Mouse (Mus musculus) testis, postnatal 14 days (tissue): ENCODE data around the gene Stx16.

Source experiments
- DNase-seq: peaks from one replicate; pipeline ENCODE4 v3.0.0; 2021; ENCODE audit warnings: low spot score

Stx16 gene

DNA sequence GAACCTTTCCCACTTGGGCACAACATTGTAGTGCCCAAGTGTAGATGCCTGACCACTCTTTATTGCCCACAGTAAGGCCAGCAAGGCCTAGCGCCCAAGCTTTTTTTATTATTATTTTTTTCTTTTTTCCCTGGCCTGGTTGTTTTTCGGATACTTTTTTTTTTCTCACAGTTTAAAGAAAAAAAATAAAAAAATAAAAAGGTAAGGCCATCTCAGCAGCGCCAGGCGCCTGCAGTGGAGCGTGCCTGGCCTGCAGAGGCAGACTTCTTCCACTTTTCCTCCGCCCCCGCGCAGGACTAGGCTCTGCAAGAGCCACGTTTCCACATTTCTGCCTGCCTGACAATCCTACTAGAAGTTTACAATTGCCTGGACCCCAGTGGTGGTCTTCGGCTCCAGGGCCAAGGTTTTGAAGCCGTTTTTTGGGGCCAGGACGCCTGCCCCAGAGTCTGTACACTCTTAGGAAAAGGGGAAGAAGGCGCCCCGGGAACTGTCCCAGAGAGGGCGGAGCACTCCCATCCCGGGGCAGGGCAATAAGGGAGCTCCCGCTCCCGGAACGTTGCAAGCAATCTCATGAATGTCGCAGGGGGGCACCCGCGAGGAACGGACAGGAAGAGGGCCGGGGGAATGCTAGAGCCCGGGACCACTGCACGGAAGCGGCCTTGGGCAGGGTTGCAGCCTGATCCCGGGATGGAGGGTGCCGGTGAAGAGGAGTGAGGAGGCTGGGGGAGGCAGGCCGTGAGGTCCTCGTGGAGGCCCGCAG, at the start of gene Stx16:
Stx16 (plus strand) TSS at position 636 of the 760 bp plus-strand sequence.
- peak; percentile 92 for DNase-seq

DNA sequence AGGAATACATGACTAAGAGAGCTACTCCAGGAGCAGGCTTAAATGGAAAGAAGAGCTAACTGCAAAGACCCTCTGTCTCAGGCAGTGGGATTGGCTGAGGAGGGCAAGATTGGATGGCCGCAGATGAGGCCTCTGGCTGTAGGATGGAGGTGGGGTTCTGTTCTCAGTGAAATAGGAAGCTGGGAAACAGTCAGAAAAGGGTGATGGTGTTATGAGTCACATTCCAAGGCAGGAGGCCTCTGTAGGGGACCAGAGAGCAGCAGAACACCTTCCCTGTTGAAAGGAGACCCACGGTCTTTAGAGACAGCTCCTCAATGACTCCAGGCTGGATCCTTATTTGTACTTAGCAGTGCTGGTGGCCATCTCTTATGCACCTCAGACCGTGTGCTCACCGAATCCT, 49.7 kb upstream of the Stx16 start:
- no peak for DNase-seq

DNA sequence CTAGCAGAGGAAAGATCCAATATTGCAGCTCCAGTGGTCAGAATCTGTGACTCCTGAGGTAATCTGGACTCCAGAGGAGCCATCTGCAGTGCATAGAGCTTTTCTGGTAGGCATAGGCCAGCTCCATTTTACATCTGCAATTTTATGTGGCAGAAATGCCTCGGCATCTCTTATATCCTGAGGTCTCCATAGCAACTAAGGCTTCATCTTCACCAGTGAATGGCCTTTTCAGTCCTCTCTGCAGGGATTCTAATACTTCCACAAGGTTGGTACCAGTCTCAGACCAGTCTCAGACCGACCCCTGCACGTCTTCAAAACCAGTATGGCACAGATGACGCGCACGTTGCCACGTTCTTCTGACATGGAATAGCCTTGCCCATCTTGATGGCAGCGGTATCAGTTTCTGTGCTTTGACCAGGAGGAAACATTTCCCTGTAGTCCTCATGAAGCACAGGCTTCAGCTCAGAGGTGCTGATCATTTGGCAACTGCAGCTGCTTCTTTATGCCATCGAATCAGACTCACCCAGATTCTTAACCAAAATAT, 42.8 kb upstream of the Stx16 start:
- no peak for DNase-seq

DNA sequence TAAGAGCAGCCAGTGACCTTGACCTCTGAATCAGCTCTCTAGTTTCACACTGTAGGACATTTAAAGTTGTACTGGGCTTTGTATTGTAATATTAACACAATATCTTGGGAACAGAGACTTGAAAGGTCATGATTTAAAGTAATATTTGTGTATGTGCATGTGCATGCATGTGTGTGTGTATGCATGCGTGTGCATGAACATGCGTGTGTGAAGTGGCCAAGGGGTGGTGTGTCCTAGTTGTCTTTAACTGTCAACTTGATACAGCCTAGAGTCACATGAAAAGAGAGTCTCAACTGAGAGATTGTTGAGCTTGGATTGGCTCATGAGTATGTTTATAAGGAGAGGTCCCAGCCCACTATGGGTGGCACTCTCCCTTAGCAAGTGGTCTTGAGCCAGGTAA, 28.5 kb upstream of the Stx16 start:
- DNase-seq, result no peak

DNA sequence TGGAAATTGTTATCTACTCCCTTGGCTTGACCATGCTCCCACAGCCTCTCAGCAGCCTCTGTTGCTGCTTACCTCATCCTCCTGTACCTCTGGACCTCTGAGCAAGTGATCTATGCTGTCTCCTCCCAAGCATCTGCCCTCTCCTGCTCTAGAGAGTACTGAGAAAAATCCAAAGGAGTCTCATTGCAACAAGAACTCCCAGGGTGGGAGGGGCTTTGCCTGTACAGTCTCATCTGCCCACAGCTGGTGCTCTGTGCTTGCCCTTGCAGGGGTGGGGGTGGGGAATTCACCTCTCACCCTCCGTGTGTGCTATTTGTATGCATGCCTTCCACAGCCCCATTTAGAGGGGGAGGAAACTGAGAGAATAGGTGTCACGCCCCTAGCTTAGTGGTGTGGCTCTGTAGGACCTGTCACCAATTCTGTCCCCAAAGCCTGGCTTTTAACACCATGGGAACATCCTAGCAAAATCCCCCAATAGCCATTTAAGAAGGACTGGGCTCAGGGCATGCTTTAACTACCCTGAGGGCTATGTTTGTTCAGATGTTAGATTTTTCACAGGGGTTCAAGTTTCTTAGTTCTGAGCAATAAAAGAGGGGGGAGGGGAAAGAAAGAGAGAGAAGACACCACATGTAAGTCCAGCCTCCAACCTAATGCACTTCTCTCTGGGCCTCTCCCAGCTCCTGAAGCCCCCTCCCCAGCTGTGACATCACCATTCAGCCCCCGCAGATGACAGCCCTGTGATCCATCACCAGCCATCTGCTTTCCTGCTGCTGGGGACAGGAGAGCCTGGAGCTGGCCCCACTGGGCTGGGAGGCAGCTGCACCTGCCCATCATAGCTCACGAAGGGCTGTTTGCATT, 26.4 kb upstream of the Stx16 start:
- DNase-seq, result no peak

DNA sequence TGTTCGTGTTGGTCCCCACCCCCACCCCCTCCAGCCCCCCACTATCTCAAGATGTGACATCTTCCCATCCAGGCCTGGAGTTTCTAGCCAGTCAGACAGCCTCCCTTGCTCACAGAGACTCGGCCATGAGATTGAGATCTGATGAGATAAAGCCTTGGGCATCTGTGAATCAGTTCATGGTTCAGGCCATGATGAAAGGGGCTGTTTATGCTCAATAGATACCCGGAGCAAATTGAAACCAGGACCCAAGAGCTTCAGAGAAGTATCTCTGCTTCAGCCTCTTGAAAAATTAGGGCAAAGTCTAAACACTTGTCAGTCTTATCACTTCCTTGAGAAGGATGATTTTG, 25.8 kb upstream of the Stx16 start:
- no peak for DNase-seq

DNA sequence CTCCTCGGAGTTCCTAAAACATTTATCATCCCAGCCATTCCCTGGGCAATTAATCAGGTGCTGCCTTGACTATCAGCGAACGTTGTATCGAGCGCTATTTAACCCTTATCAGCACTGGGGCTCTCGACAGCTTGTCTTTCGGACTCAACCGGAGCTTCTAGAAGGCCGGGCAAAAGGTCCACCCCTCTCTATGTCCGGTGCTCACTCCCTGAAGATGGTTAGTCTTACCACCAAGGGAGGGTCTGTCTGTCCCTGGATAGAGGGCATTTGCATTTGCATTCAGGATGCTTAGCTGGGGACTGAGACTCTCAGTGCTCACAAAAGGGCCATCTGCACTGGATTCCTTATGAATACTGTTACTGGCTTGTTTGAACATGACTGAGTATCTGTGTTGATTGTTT, 25.0 kb upstream of the Stx16 start:
- no peak for DNase-seq

DNA sequence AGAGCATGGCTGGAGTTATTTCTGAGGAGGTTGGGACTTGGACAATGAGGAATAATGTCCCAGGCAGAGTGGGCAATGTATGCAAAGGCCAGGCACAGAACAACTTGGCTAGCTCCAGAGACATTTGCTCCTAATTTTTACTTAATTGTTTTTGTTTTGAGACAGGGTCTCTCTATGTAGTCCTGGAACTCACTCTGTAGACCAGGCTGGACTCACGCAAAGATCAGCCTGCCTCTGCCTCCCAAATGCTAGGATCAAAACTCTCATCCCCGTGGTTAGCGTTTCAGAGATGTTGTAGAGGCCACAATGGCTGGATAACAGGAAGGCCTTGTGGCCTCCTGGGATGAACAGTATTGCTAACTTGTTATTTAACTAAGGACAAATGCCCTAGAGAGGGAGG, 21.6 kb upstream of the Stx16 start:
- DNase-seq, result no peak

DNA sequence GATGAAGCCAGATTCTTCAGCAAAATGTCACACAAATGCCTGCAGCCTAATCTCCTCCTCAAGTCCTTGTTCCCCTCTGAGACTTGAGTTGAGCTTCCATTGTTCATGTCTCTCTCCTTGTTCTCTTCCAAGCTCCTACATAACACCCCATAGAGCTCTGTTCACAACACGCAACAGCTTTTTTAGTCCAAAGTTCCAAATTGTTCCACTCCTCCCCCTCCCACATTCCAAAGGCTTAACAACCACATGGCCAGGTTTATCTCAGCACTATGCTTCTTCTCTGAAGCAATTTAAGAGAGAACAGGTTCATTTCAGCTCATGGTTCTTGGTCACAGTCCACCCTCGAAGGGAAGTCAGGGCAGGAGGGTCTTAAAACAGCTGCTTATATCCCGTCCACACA, 18.4 kb upstream of the Stx16 start:
- DNase-seq, result no peak

DNA sequence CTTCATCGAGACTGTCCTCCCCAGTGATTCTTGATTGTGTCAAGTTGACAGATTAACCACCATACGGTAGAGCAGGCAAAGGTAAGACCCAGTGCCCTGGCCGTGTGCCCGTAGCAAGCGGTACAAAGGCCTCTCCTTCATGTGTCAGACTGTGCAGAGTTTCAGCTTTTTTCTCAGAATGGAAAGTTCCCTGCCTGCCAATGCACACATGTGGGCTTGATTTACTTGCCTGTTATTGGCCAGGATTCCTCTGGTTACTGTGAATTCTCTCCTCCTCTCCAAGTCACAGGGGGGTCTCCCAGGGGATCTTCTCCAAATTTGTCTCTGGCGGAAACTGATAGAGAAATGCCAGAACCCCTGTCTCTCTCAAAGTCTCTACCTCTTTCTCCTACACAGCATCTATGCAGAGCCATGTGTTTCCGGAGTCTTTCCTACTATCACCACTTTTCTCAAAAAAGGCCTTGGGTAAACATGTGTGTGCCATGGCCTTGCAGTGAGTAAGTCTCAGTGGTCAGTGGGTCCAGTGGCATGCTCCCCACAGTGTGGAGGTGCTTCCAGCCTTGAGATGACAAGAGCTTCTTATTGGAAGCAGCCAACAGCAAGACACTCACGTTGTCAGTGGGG, 17.7 kb upstream of the Stx16 start:
- DNase-seq, result no peak

DNA sequence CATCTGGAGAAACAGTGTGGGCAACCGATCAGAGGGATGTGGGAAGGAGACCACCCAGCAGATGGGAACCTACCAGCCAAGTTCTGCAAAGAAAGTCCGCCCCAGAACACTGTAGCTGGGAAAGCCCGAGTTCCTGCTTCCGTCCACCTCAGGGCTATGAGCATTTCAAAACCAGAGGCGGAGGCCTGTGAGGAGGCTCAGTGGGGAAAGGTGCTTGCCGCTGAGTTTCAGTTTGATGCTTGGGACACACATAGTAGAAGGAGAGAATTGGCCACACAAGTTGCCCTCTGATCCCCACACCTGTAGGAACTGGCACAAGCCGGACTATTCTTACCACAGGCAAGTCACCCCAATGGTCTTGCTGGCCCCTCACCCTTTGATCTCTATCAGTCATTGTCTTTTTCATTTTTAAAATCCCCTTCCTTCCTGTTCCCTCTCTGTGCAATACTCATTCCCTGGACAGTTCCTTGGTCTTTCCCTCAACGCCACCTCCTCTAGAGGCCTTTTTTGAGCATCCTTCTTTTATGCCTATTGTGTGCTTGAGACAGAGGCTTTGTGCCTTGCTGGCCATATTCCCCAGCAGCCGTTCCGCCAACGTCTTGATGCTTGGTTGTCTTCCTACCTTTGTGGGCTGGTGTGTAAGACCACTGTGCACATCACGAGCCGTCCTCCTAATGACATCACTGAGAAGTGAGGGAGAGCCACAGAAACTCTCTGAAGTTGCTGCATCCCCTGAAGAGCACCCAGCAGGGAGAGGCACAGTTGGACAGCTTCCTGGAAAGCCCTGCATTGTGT, 16.3 kb upstream of the Stx16 start:
- DNase-seq, result no peak

DNA sequence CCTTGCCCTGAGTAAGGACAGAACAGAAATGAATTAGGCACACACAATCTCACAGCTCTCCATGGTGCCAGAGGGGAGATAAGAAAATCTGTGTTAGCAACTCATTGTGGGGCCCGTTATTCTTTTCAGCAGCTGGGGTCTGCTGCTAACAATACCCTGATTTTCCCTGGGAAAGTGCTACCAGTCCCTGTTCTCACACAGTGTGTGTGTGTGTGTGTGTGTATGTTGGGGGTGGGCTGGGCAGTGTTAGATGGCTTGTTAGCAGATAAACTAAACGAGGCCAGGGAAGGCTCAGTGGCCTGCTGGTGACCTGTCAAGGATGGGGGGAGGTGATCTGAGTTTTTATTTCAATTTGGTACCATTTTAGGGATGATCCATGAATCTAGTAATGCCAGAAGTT, 14.9 kb upstream of the Stx16 start:
- no peak for DNase-seq

DNA sequence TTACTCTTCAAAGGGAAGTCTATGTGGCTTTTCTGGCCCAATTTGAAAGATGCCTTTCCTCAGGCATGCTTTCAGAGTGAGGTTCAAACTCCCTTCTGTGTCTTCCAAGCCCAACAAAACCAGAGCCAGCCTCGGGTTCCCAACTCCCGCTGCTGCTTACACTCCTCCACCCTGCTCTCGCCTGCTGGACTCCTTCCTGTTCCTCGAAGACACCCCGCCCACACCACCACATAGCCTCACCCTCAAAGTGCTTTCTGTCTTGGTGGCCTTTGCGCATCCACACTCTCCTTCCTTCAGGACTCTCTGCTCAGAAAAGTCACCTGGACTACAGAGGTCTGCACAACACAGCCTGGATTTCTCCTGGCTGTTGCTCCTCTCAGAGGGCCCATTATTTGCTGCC, 13.0 kb upstream of the Stx16 start:
- no peak for DNase-seq

DNA sequence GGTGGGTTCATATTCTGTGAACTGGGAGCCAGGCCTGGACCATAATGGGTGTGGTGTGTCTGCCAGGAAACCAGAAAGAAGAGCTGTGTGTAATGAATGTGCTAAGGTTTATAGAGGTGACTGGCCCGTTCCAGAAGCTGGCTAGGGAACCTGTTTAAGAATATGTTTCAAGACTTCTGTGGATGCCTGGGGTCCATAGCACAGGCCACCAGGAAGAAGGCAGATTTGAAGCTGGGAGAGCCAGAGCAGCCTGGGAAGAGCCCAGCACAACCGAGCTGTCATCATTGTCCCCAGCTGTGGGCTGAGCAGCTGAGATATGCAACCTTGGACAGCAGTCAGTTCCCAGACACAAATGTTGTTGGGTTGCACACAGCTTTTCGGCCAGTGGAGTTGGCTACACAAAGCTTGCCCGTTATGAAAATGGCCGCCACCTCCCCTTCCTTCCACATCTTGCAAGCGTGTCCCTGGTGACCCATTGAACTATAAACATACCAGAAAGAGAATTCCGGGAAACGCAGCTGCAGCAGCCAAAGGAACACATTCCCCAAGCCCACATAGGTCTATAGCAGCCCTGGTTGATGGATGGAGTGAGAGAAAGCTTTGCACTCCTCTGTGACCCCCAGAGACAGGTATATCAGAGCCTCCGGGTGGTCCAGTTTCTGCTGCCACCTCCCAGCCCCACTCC, 12.4 kb upstream of the Stx16 start:
- no peak for DNase-seq

DNA sequence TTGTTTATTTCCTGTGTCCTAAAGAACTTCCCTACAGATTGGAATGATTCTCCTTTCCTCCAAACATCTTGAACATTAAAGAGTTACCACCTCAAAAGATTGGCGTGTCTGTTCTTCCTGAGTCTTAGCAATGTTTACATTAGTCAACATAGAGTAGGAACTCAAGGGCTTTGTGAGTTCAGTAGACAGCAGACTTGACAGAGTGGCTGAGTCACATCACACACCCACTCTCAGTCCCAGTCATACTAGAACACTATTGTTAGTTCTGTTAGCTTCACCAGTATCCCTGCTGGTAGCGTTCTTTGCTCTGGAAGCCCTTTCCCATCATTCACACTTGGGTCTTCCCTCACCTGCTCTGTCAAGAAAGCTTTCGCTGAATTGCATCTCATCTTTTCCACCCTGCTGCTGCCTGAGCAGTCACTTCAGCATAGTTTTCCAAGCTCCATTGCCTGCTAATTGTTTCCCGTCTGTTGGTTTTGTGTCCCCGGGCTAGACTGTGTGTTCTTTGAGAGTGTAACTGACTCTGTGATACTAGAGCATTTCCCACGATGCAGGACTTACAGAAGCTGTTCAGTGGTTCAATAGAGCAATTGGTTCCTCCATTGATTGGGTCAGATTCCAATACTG, 8.2 kb upstream of the Stx16 start:
- no peak for DNase-seq

DNA sequence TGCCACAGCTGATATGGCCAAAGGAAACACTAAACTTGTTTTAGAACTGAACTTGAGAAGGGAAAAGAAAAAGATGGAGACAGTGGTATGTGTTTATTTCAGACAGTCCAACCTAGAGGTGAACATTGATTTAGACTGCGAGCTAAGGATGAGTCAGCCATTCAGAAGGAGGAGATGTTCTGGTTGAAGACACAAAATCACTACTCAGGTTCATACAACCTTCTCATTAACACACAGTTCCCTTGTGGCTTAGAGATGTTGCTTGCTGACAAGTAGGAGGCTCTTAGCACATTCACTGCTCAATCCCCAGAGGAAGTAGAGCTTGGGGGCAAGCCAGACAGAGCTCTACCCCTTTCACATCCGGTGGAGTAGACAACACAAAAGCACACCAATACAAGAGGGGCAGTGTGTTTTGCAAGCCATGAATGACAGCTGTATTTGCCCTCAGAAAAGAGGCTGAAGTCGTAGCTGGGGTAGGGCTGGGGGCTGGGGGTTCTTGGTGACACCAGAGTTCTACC, 6.5 kb upstream of the Stx16 start:
- DNase-seq, result no peak

DNA sequence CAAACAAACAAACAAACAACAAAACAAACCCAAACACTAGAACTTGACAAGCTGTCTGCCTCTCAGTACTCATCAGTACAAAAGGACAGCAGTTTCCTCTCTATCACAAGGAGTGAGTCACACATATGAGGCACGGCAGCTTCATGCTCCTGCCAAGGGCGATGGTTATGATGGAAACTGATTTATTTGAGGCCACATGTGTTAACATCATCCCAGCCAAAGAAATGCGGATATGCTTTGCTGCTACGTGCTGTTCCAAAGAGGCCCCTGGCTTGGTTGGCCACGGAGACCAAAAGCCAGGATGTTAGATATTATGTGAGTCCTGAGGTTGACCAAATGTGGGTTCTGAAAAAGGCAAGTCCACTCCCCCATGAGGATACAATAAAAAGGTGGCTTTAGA, 4.7 kb upstream of the Stx16 start:
- DNase-seq, result no peak

DNA sequence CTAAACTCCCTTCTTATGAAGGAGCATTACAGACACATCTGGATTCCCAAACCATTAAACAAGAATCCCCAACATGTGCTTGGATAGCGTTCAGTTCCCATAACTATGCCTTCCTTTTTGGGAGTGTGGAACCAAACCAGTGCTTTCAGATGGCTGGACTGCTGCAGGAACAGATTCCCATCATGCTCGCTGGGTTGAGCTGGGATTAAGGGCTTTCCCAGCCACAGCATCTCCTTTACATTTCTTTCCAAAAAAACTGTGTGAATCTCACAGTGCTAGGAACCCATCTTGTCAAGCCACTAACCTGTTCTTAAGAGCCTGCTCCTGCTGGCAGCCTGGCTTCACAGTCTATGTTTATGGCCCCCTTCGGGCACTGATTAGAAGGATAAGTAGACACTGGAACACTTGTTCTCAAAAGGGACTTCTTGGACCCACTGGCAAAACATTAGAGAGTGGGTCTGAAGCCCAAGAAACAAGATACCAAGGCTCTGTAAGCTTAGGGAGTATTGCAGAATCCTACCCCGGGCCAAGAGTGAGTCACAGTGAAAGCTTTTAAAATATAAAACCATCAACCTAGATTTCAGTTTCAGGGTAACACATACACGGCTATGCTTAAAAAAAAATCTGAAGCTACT, 2.8 kb upstream of the Stx16 start:
- no peak for DNase-seq

DNA sequence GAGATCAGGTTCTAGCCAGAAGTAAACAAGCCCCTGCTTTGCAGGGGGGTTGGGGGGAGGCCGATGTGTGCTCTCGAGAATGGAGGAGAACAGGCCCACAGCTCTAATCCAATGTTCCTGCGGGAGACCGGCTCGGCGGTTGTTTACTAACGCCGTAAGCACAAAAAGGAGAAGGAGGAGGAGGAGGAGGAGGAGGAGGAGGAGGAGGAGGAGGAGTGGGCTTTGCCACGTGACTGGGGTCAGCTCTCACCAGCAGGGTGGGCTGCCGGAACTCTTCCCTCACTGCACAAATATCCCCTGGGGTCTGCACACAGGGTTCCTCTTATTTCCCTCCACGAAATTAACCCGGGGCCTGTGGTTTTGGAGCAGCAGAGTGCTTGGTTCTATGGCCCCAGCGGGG, 1.5 kb upstream of the Stx16 start:
- DNase-seq, result peak; percentile 54

DNA sequence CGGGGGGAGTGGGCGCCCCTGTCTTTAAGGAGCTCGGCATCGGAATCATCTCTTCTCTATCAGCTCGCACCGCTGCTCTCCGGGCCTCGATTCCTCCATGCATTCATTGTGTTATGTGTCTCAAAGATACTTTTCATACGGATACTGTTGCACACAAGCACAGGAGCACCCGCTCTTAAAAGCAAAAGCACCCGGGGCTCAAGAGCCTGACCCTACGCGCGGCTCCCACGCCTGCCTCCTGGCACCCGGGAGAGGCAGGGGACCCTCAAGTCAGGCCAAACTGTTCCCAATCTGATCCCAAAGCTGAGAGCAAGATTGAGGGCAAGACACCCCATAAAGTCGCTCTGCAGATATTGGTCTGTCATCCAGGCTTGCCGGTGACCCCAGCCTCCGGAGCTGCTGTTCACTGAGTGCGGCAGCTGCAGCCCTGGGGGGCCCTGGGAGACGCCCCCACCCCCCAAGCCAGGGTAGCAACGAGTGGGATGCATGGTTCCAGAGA, 987 bp upstream of the Stx16 start:
- peak; percentile 58 for DNase-seq
